Mouse (Mus musculus): ENCODE measurements around the gene Lrrc3c. TPM values are rescaled to one million over a fixed set of nuclear protein-coding genes. Genes with fewer than 3 reads are reported as not detected.

The Lrrc3c gene
- polyA plus RNA-seq, 1 experiment from 2014 or later = not detected

DNA sequence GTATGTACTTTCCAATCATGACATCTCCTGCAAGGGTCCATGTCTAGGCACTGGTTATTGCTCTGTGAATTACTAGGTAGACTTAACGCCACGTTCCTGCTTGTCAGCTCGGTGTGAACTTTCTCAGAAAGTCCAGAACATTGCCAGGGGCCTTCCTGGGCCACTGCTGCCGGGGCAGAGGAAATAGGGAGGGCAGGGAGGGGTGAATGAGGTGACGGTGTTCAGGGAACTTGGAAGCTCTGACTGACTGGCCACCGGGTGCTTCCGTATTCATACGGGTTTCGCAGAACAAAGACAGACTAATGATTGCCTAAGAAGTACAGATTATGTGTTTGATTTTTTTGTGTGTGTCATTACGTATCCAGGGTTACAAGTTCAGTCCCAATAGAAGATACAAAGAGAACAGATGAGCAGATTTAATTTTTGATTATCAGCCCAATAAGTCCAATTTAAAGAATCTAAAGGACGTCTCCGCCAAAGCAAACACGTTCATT lies 34.1 kb upstream of the Lrrc3c start:
- DNase-seq (no peak), ATAC-seq (ENCODE audit: low FRiP score, low TSS enrichment) (no peak)
- H3K9ac ChIP-seq (replicated peaks; ENCODE audit: low read length) = no peak overlapping the region
- WGBS = 75% methylated on average over 13 of the region's 13 CpGs
- no peak overlapping the region for H3K4me3 ChIP-seq (replicated peaks; ENCODE audit: low read depth, low read length)
- no peaks in the 10 kb centered on the region for H3K4me1 ChIP-seq (ENCODE audit: control insufficient read depth, insufficient read depth, low read length)
- no peak overlapping the region for H3K4me2 ChIP-seq (ENCODE audit: low read length)
- no peaks in the 10 kb centered on the region for H3K36me3 ChIP-seq (ENCODE audit: control insufficient read depth, insufficient read depth, low read length)
- H3K27me3 ChIP-seq (ENCODE audit: control insufficient read depth, insufficient read depth, low read length) = no peaks in the 10 kb centered on the region
- no peak overlapping the region for H3K27ac ChIP-seq (replicated peaks; ENCODE audit: low read depth, low read length)
- no peaks in the 10 kb centered on the region for H3K9me3 ChIP-seq (ENCODE audit: control insufficient read depth, low read length)

DNA sequence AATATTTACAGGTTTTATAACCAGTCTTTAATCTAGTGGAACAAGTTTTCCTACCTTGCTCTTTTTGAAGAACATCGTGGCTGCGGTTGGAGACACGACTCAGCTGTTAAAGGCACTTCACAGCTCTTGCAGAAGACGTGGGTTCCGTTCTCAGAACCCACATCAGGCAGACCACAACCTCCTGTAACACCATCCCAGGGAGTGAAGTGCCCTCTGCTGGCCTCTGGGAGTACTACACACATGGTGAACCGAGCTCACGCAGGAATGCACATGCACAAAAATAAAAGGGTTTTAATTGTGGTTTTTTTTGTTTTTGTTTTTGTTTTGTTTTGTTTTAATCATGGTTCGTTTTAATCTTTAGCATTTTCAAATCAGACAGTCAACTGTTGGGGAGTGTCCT lies 29.8 kb upstream of the Lrrc3c start:
- ATAC-seq (ENCODE audit: low FRiP score, low TSS enrichment) (no peak), DNase-seq (no peak)
- H3K9ac ChIP-seq (replicated peaks; ENCODE audit: low read length) = no peak overlapping the region
- H3K27me3 ChIP-seq (ENCODE audit: control insufficient read depth, insufficient read depth, low read length) = no peaks in the 10 kb centered on the region
- H3K27ac ChIP-seq (replicated peaks; ENCODE audit: low read depth, low read length) = no peak overlapping the region
- H3K4me3 ChIP-seq (replicated peaks; ENCODE audit: low read depth, low read length) = no peak overlapping the region
- H3K4me2 ChIP-seq (ENCODE audit: low read length) = no peak overlapping the region
- no peaks in the 10 kb centered on the region for H3K9me3 ChIP-seq (ENCODE audit: control insufficient read depth, low read length)
- H3K4me1 ChIP-seq (ENCODE audit: control insufficient read depth, insufficient read depth, low read length) = no peaks in the 10 kb centered on the region
- no peaks in the 10 kb centered on the region for H3K36me3 ChIP-seq (ENCODE audit: control insufficient read depth, insufficient read depth, low read length)
- WGBS = 89% methylated on average over 8 of the region's 8 CpGs

DNA sequence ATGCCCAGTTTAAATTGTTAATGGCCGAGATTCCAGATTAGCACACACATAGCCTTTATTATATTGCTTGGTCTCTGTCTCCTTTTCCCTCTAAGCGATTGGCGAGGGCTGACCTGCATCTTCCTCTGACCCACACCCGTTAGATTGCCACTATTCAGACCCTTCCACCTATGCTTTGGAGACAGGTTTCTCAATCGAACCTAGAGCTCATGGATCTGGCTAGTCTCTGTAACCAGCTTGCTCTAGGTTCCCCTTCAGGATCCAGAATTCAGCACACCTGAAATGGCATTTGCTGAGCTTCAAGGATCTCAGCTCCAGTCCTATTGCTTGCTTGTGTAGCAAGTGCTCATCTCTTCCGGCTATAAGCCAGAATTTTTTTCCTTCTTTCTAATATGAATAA lies 28.6 kb upstream of the Lrrc3c start:
- H3K4me2 ChIP-seq (ENCODE audit: low read length) = no peak overlapping the region
- no peak for DNase-seq
- no peaks in the 10 kb centered on the region for H3K36me3 ChIP-seq (ENCODE audit: control insufficient read depth, insufficient read depth, low read length)
- H3K27me3 ChIP-seq (ENCODE audit: control insufficient read depth, insufficient read depth, low read length) = no peaks in the 10 kb centered on the region
- WGBS = 81% methylated on average over 6 of the region's 6 CpGs
- H3K9ac ChIP-seq (replicated peaks; ENCODE audit: low read length) = no peak overlapping the region
- no peak overlapping the region for H3K4me3 ChIP-seq (replicated peaks; ENCODE audit: low read depth, low read length)
- no peak for ATAC-seq (ENCODE audit: low FRiP score, low TSS enrichment)
- no peak overlapping the region for H3K27ac ChIP-seq (replicated peaks; ENCODE audit: low read depth, low read length)
- H3K9me3 ChIP-seq (ENCODE audit: control insufficient read depth, low read length) = no peaks in the 10 kb centered on the region
- H3K4me1 ChIP-seq (ENCODE audit: control insufficient read depth, insufficient read depth, low read length) = no peaks in the 10 kb centered on the region

DNA sequence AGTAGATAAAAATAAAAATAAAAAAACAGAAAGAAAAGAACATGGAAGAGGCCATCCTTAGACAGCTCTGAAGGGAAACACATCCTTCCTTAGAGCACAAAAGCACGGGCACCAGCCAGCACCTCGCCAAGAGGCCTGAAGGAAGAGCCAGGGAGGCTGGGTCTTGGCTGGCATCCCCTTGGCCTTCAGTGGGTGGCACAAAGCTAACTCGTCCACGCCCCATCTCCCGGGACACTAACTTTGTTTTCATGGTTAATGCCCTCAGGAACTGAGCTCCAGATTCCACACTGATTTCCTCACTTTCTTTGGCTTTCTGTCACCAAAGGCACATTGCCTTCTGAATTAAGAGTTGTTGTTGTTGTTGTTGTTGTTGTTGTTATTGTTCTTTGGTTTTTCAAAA lies 20.3 kb upstream of the Lrrc3c start:
- H3K9ac ChIP-seq (replicated peaks; ENCODE audit: low read length) = no peak overlapping the region
- H3K27ac ChIP-seq (replicated peaks; ENCODE audit: low read depth, low read length) = no peak overlapping the region
- no peaks in the 10 kb centered on the region for H3K27me3 ChIP-seq (ENCODE audit: control insufficient read depth, insufficient read depth, low read length)
- 90% methylated on average over 5 of the region's 5 CpGs for WGBS
- no peak overlapping the region for H3K4me2 ChIP-seq (ENCODE audit: low read length)
- H3K9me3 ChIP-seq (ENCODE audit: control insufficient read depth, low read length) = no peaks in the 10 kb centered on the region
- DNase-seq = no peak
- ATAC-seq (ENCODE audit: low FRiP score, low TSS enrichment) = no peak
- H3K4me1 ChIP-seq (ENCODE audit: control insufficient read depth, insufficient read depth, low read length) = no peaks in the 10 kb centered on the region
- no peak overlapping the region for H3K4me3 ChIP-seq (replicated peaks; ENCODE audit: low read depth, low read length)
- H3K36me3 ChIP-seq (ENCODE audit: control insufficient read depth, insufficient read depth, low read length) = peaks cover 25% of the 10 kb centered on the region

DNA sequence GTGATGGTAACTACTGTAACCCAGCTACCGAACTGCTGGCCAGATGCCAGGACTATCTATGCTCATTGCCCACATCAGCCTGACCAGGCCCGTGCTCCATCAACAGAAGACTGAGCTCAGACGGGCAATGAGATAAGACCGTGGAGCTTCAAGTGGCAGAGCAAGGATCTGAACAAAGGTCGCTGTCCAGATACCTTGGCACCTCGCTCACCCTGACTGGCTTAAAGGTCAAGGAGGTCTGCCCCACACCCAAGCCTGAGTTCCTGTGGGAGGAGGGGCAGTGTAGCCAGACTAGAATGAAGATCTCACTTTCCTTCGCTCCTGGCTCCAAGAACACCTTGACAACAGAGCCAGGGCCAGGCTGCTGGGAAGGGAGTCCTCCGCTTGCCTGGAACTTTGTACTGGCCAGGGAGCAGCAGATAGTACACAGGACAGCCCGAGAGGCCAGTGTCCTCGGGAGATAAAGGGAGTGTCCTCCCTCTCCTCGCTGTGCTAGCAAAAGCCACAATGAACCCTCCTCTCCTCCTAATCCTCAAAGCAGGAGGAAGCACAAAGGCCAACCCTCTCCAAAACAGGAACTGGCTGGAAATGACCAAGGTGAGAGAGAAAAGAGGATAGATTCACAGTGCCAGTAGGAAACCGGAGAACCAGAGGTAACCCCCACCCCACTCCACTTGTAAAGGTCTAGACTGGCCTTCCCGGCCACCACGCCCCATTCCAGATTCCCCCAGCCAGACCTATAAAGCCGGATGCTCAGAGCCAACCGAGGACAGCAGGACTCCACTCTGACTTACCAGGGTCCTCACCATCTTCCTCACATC lies 17.6 kb upstream of the Lrrc3c start:
- no peak overlapping the region for H3K27ac ChIP-seq (replicated peaks; ENCODE audit: low read depth, low read length)
- WGBS = 72% methylated on average over 16 of the region's 16 CpGs

DNA sequence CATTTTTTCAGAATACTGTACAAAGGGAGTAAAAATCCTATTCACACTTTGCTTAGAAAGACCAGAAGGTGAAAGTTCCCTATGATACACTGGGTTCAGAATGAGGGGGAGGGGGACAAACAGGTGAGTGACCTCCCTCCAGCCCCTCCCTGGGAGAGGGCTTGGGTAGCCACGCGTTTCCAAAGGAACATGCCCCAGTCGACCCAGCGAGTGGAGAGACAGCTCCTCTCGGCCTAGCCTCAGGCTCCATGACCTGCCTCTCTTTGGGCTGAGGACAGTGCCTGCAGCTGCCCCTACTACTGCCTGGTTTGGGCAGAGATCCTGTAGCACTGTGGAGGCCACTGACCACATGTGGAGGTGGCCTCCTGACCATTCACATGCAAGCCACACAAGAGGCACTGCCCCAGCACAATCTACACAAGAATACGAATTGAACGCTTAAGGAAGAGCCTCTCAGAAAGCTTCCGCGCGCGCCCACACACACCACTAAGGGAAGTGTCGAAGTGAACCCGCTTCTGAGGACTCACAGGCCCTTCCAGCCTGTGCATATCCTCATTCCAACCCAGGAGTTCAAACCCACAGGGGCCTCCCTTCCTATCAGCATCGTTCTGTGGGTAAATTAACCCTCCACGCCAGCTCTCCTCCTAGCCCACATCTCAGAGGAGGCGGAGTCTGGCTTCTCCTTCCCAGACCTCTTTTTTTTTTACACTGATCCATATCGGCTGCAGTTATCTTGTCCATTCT lies 16.6 kb upstream of the Lrrc3c start:
- Histone ChIP-seq H3K4me1 (ENCODE audit: control insufficient read depth, insufficient read depth, low read length) (peaks cover 14% of the 10 kb centered on the region), H3K4me3 (replicated peaks; ENCODE audit: low read depth, low read length) (no peak overlapping the region), H3K4me2 (ENCODE audit: low read length) (no peak overlapping the region), H3K27ac (replicated peaks; ENCODE audit: low read depth, low read length) (no peak overlapping the region), H3K9ac (replicated peaks; ENCODE audit: low read length) (no peak overlapping the region), H3K9me3 (ENCODE audit: control insufficient read depth, low read length) (no peaks in the 10 kb centered on the region), H3K36me3 (ENCODE audit: control insufficient read depth, insufficient read depth, low read length) (peaks cover 34% of the 10 kb centered on the region), H3K27me3 (ENCODE audit: control insufficient read depth, insufficient read depth, low read length) (no peaks in the 10 kb centered on the region)
- WGBS = 67% methylated on average over 17 of the region's 17 CpGs
- ATAC-seq (ENCODE audit: low FRiP score, low TSS enrichment) = no peak
- no peak for DNase-seq

More for the DNA sequence above, 17.6 kb upstream of the Lrrc3c start:
- ATAC-seq (ENCODE audit: low FRiP score, low TSS enrichment) (no peak), DNase-seq (no peak)
- peaks cover 34% of the 10 kb centered on the region for H3K36me3 ChIP-seq (ENCODE audit: control insufficient read depth, insufficient read depth, low read length)
- peaks cover 5% of the 10 kb centered on the region for H3K4me1 ChIP-seq (ENCODE audit: control insufficient read depth, insufficient read depth, low read length)
- no peak overlapping the region for H3K4me2 ChIP-seq (ENCODE audit: low read length)
- no peaks in the 10 kb centered on the region for H3K27me3 ChIP-seq (ENCODE audit: control insufficient read depth, insufficient read depth, low read length)
- no peak overlapping the region for H3K9ac ChIP-seq (replicated peaks; ENCODE audit: low read length)
- H3K4me3 ChIP-seq (replicated peaks; ENCODE audit: low read depth, low read length) = no peak overlapping the region
- H3K9me3 ChIP-seq (ENCODE audit: control insufficient read depth, low read length) = no peaks in the 10 kb centered on the region

DNA sequence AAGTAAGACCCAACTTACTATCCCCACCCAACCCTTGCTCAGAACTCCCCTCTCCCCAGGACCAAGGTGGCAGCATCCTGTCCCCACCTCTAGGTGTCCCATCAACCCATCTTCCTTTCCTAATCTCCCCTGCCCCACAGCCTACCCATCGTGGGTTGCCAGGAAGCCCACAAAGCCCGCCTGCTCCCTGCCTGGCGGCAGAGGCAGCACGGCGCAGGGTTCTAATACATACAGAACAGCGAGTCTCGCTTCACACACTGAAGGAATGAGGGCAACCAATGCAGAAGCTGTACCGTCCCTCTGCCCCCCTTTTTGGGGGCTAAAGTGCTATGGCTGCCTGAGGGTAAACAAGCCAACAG lies 16.1 kb upstream of the Lrrc3c start:
- Histone ChIP-seq H3K4me1 (ENCODE audit: control insufficient read depth, insufficient read depth, low read length) (peaks cover 14% of the 10 kb centered on the region), H3K36me3 (ENCODE audit: control insufficient read depth, insufficient read depth, low read length) (peaks cover 34% of the 10 kb centered on the region), H3K9me3 (ENCODE audit: control insufficient read depth, low read length) (no peaks in the 10 kb centered on the region), H3K4me2 (ENCODE audit: low read length) (no peak overlapping the region), H3K9ac (replicated peaks; ENCODE audit: low read length) (no peak overlapping the region), H3K4me3 (replicated peaks; ENCODE audit: low read depth, low read length) (no peak overlapping the region), H3K27ac (replicated peaks; ENCODE audit: low read depth, low read length) (no peak overlapping the region), H3K27me3 (ENCODE audit: control insufficient read depth, insufficient read depth, low read length) (no peaks in the 10 kb centered on the region)
- ATAC-seq (ENCODE audit: low FRiP score, low TSS enrichment) (no peak), DNase-seq (no peak)
- 81% methylated on average over 8 of the region's 8 CpGs for WGBS

DNA sequence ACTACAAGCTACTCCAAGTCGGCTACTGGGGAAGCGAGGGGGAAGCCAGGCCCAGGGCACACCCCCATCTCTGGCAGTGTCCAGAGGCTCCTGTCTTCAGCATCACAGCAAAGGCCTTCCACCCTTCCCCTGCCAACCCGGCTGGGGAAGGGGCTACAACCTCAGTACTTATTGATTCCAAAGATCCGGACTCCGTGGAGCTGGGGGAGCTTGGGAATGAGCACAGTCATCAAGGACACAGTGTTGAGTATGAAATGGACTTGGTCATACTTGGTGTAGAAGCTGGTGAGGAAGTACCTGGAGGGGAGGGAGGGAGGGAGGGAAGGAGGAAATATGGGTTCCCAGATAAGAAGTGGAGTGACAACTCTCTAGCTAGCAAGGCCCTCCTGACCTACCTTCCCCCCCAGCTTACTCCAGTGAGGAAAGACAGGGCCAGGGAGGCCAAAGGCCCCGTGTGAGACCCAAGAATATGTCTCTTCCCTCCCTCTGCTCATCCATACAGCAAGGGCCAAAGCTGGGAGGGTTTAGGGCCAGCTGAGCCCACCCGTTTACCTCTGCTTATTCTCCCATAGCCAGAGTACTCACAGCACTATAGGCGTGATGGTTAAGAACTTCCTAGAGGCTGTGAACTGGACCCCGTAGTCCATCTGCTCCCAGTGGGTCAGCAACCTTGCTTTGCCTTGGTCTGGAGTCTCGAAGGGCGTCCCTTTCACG lies 15.4 kb upstream of the Lrrc3c start:
- no peak overlapping the region for H3K27ac ChIP-seq (replicated peaks; ENCODE audit: low read depth, low read length)
- peaks cover 18% of the 10 kb centered on the region for H3K4me1 ChIP-seq (ENCODE audit: control insufficient read depth, insufficient read depth, low read length)
- H3K9ac ChIP-seq (replicated peaks; ENCODE audit: low read length) = no peak overlapping the region
- H3K9me3 ChIP-seq (ENCODE audit: control insufficient read depth, low read length) = no peaks in the 10 kb centered on the region
- H3K4me3 ChIP-seq (replicated peaks; ENCODE audit: low read depth, low read length) = no peak overlapping the region
- ATAC-seq (ENCODE audit: low FRiP score, low TSS enrichment) (no peak), DNase-seq (no peak)
- peaks cover 34% of the 10 kb centered on the region for H3K36me3 ChIP-seq (ENCODE audit: control insufficient read depth, insufficient read depth, low read length)
- H3K27me3 ChIP-seq (ENCODE audit: control insufficient read depth, insufficient read depth, low read length) = no peaks in the 10 kb centered on the region
- WGBS = 88% methylated on average over 12 of the region's 12 CpGs
- H3K4me2 ChIP-seq (ENCODE audit: low read length) = no peak overlapping the region

All from midbrain, embryonic 14.5 days (tissue).